Mouse (Mus musculus) megakaryocyte, embryonic 14.5 days (primary cell): ENCODE results near the gene Tcf12. TPM values are rescaled to one million over a fixed set of nuclear protein-coding genes. Genes with fewer than 3 reads are reported as not detected.
A peak's percentile ranks its signal among the peaks of the same experiment; 100 is the strongest.

Source experiments
- H3K27me3 ChIP-seq: replicated peaks from 2 replicates; pipeline ENCODE3; 2012; ENCODE audit warnings: inconsistent platforms
- H3K36me3 ChIP-seq: replicated peaks from 2 replicates; pipeline ENCODE3; 2012; ENCODE audit warnings: low read length, inconsistent platforms, mixed read lengths
- H3K4me1 ChIP-seq: 2 replicates; pipeline ENCODE4 v1.6.1; 2012; ENCODE audit warnings: inconsistent platforms
- H3K4me3 ChIP-seq: replicated peaks from 2 replicates; pipeline ENCODE3; 2012; ENCODE audit warnings: moderate library complexity, mild to moderate bottlenecking, inconsistent platforms
- H3K9me3 ChIP-seq: 2 replicates; pipeline ENCODE4 v1.6.1; 2012; ENCODE audit warnings: inconsistent platforms
- FLI1 ChIP-seq: IDR thresholded peaks from 2 replicates; pipeline ENCODE4 v1.6.1; 2012; ENCODE audit warnings: low read length, inconsistent platforms, mixed read lengths
- GATA1 ChIP-seq: IDR thresholded peaks from 3 replicates; pipeline ENCODE4 v1.6.1; 2012; ENCODE audit warnings: mixed read lengths, low read length, inconsistent platforms, borderline replicate concordance
- polyA plus RNA-seq: library from polyadenylated mRNA; stranded (reverse); fragments of >175 nt; gene quantifications from 2 replicates; pipeline ENCODE4 v1.2.3, GENCODE M21; 2012; ENCODE audit warnings: low replicate concordance; ENCODE audit not compliant: insufficient read depth

Gene Tcf12
- polyA plus RNA-seq, 1 experiment: 6.1 TPM

GRCm38 (mm10) chr9:72129884-72130283 lies 18.2 kb upstream of the Tcf12 start:
- no peaks in the 10 kb centered on the region for H3K27me3 ChIP-seq
- no peaks in the 10 kb centered on the region for H3K36me3 ChIP-seq
- peaks cover 25% of the 10 kb centered on the region for H3K4me1 ChIP-seq
- TF ChIP-seq FLI1 (no peak), GATA1 (no peak)
- no peak overlapping the region for H3K4me3 ChIP-seq
- H3K9me3 ChIP-seq: no peaks in the 10 kb centered on the region

DNA sequence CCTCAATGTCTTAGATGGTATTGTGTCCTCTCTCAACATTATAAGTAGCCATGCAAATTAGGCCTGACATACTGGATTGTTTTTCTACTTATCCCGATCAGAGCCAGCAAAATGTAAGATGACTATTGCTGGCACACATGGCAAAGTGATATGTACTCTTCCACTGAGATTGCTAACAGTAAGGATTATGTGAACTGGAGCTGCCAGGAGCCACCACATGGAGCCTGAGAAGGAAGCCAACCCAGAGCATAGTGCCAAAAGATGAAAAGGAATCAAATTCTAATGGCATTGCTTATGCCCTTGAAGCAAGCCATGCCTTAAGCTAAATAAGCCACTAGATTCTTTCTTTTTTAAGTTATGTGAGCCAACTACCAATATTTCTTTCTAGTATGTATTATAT lies 13.8 kb upstream of the Tcf12 start:
- Histone ChIP-seq H3K4me1 (peaks cover 15% of the 10 kb centered on the region), H3K4me3 (no peak overlapping the region), H3K27me3 (no peaks in the 10 kb centered on the region), H3K36me3 (no peaks in the 10 kb centered on the region), H3K9me3 (no peaks in the 10 kb centered on the region)
- TF ChIP-seq GATA1: no peak
- TF ChIP-seq FLI1: no peak

- H3K9me3 ChIP-seq: no peaks in the 10 kb centered on the region
- no peak overlapping the region for H3K4me3 ChIP-seq
- H3K4me1 ChIP-seq: 0 out of 2 replicates have a peak, but pooled peaks cover 3% of the 10 kb centered on the region
- peaks cover 2% of the 10 kb centered on the region for H3K27me3 ChIP-seq
- no peaks in the 10 kb centered on the region for H3K36me3 ChIP-seq
- TF ChIP-seq FLI1 (no peak), GATA1 (no peak)
These were observed 6.8 kb upstream of the Tcf12 start for GRCm38 (mm10) chr9:72118490-72118889.

GRCm38 (mm10) chr9:72111004-72111621 lies 558 bp downstream of the Tcf12 start:
- Histone ChIP-seq H3K36me3 (peaks cover 11% of the 10 kb centered on the region), H3K9me3 (no peaks in the 10 kb centered on the region), H3K4me1 (peaks cover 28% of the 10 kb centered on the region), H3K27me3 (no peaks in the 10 kb centered on the region), H3K4me3 (peak overlapping the region; percentile 95)
- no peak for TF ChIP-seq FLI1
- TF ChIP-seq GATA1: no peak

- H3K4me3 ChIP-seq: peak overlapping the region; percentile 95
- no peak for TF ChIP-seq GATA1
- TF ChIP-seq FLI1: no peak
- H3K9me3 ChIP-seq: no peaks in the 10 kb centered on the region
- no peaks in the 10 kb centered on the region for H3K27me3 ChIP-seq
- H3K36me3 ChIP-seq: peaks cover 11% of the 10 kb centered on the region
- H3K4me1 ChIP-seq: peaks cover 33% of the 10 kb centered on the region
These were observed 1.1 kb downstream of the Tcf12 start for GRCm38 (mm10) chr9:72110627-72111003.

- Histone ChIP-seq H3K4me1 (peaks cover 43% of the 10 kb centered on the region), H3K36me3 (peaks cover 25% of the 10 kb centered on the region), H3K27me3 (no peaks in the 10 kb centered on the region), H3K9me3 (no peaks in the 10 kb centered on the region), H3K4me3 (no peak overlapping the region)
- TF ChIP-seq GATA1 (no peak), FLI1 (no peak)
These were observed 8.2 kb downstream of the Tcf12 start for GRCm38 (mm10) chr9:72103471-72103870.

DNA sequence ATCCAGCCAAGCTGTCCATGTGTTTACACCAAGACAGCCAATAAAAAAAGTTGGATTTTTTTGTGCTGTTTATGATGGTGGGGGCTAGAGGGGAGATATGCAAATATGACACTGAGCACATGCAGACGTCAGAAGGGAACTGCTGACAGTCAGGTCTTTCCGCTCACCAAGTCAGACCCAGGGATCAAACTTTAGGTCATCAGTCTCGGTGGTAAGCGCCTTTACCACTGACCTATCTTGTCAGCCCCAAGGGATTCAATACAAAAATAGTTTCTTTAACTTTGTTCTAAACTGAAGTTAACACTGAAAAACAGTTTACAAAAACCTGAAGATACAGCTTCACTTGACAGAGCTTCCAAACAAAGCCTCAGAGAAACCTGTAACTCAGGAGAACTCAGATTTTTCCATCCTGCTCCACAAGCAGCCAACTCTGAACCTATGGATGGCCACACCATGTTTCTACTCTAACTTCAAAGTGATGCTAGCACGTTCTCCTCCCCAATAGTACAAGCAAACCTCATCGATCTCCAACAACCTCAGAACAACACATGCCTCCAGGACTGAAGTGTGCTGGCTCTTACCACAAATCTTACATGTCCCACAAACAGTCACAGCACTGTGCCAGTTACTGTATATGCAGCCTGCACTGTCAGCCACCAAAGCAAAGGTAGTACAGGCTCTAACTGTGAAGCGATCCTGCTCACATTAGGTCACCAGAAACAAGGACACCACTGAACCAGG lies 11.6 kb downstream of the Tcf12 start:
- Histone ChIP-seq H3K27me3 (no peaks in the 10 kb centered on the region), H3K9me3 (no peaks in the 10 kb centered on the region), H3K4me1 (peaks cover 47% of the 10 kb centered on the region), H3K4me3 (no peak overlapping the region), H3K36me3 (peaks cover 20% of the 10 kb centered on the region)
- TF ChIP-seq GATA1: no peak
- no peak for TF ChIP-seq FLI1

DNA sequence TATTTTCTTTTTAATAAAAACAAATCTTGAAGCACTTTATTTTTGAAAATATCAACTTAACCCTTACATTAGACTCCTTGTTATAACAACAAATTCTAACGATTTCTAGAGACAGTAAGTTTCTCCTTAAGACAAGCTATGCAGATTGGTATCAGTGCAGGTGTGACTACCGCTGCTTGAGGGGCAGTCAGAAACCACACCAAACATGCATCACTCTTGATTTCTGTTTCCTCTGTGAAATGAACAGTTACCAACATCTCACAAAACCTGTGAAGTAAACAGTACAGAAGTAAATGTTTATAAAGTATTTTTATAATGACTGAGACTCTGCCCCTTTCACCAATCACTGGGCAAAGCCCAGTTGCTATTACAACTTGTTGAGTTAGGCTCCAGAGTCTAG lies 13.6 kb downstream of the Tcf12 start:
- Histone ChIP-seq H3K36me3 (peaks cover 20% of the 10 kb centered on the region), H3K27me3 (no peaks in the 10 kb centered on the region), H3K4me3 (no peak overlapping the region), H3K4me1 (peaks cover 40% of the 10 kb centered on the region), H3K9me3 (no peaks in the 10 kb centered on the region)
- TF ChIP-seq GATA1 (no peak), FLI1 (no peak)

GRCm38 (mm10) chr9:72097083-72097482 lies 14.6 kb downstream of the Tcf12 start:
- Histone ChIP-seq H3K4me1 (peaks cover 40% of the 10 kb centered on the region), H3K36me3 (peaks cover 13% of the 10 kb centered on the region)
- TF ChIP-seq GATA1: no peak
- no peak for TF ChIP-seq FLI1

DNA sequence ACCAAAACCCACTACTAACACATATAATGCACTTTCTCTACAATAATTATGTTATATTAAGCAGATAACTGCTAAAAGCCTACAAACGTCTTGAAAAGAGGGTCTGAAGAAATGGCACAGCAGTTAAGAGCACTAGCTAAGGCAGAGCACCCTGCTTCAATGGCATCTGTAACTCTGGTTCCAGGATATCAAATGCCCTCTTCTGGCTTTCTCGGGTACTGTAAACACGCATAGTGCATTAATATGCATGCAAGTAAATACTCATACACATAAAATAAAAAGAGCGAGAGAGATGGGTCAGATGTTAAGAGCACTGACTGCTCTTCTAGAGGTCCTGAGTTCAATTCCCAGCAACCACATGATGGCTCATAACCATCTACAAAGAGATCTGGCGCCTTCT lies 17.0 kb downstream of the Tcf12 start:
- H3K9me3 ChIP-seq: no peaks in the 10 kb centered on the region
- peaks cover 25% of the 10 kb centered on the region for H3K4me1 ChIP-seq
- no peak overlapping the region for H3K4me3 ChIP-seq
- H3K36me3 ChIP-seq: peaks cover 8% of the 10 kb centered on the region
- TF ChIP-seq GATA1 (no peak), FLI1 (no peak)
- H3K27me3 ChIP-seq: no peaks in the 10 kb centered on the region

More at GRCm38 (mm10) chr9:72097083-72097482, 14.6 kb downstream of the Tcf12 start:
- no peaks in the 10 kb centered on the region for H3K9me3 ChIP-seq
- H3K4me3 ChIP-seq: peak overlapping the region; percentile 35
- no peaks in the 10 kb centered on the region for H3K27me3 ChIP-seq
